Mouse (Mus musculus) kidney, adult 2 months (tissue): Measurements from ENCODE around the gene Mfn2.

Experiments used
- CTCF ChIP-seq: fragments of 200-500 bp; conservative IDR thresholded peaks from 2 replicates; pipeline ENCODE4 v1.5.1; 2011; ENCODE audit warnings: low read depth, mild to moderate bottlenecking, control low read depth, low read length, moderate library complexity, mixed read lengths; ENCODE audit not compliant: insufficient read depth, insufficient read length
- POLR2A ChIP-seq: fragments of 200-500 bp; IDR thresholded peaks from one replicate; pipeline ENCODE4 v1.6.1; 2011; ENCODE audit warnings: low read depth, low read length, control low read depth

DNA sequence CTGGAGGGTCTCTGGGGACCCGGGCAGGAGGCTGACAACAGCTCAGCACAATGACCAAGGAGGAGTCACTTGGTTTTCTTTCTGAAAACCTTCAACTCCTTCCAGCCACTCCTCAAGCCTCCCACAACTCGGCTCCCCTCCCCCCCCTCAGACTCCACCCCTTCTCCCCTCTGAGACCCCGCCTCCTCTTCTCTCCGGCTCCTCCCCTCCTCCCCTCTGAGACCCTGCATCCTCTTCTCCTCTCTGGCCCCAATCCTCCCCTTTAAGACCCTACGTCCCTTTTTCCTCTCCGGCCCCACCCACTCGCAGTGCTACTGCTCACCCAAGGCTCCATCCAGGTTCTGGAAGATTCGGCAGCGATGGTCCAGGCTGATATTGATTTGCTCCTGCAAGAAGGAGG lies 23.6 kb upstream of the Mfn2 start:
- TF ChIP-seq CTCF (no peak), POLR2A (no peak)
